Mouse (Mus musculus) adrenal gland, adult 18-20 months (tissue): ENCODE measurements around the gene Ssr2. TPM values are rescaled to one million over a fixed set of nuclear protein-coding genes. Genes with fewer than 3 reads are reported as not detected.

Experiments used
- microRNA-seq, 2 experiments: library from miRNA; unstranded; fragments of <30 nt; microRNA quantifications; one replicate each; pipeline ENCODE4 v1.2.0; 2021; ENCODE audit warnings: borderline number of aligned reads in 2 of 2
- total RNA-seq, 2 experiments: library from RNA; stranded (reverse); gene quantifications; 1 replicate in 1 of 2; 2 replicates in 1 of 2; pipeline ENCODE4 v1.2.3; 2021

Ssr2 gene
- total RNA-seq, 2 experiments from 2014 or later, result 145 to 198 TPM

Small RNA genes within 50 kb of the gene (microRNA-seq; reads per million reads assigned to microRNA genes)
- gene Mir1905, result 0 reads per million in 2 experiments

Other genes starting within 250 kb of the Ssr2 start
- gene Tmem79, start 239.7 kb upstream of the Ssr2 start, total RNA-seq, result 10 to 100 TPM; 10.3 to 37.6 TPM
- gene Smg5, start 239.6 kb upstream of the Ssr2 start, total RNA-seq, result 10 to 100 TPM; 43.3 to 46.0 TPM
- gene Paqr6, start 211.3 kb upstream of the Ssr2 start, total RNA-seq, result 1 to 10 TPM; 2.1 to 3.2 TPM
- 1 to 10 TPM in 1 of 2 experiments, not detected in 1; 1.5 TPM for gene Bglap3, start 203.1 kb upstream of the Ssr2 start, total RNA-seq
- under 1 TPM in 1 of 2 experiments, not detected in 1; 0.76 TPM for gene Bglap2, start 197.2 kb upstream of the Ssr2 start, total RNA-seq
- gene Bglap, start 191.4 kb upstream of the Ssr2 start, total RNA-seq, result 1 to 10 TPM in 1 of 2 experiments, not detected in 1; 2.7 TPM
- 10 to 100 TPM; 26.5 to 35.5 TPM for gene Pmf1, start 165.5 kb upstream of the Ssr2 start, total RNA-seq
- gene Slc25a44, start 150.7 kb upstream of the Ssr2 start, total RNA-seq, result 10 to 100 TPM; 56.0 to 66.6 TPM
- 10 to 100 TPM; 12.6 to 23.6 TPM for gene Sema4a, start 114.7 kb upstream of the Ssr2 start, total RNA-seq
- 100 to 1,000 TPM; 106 to 137 TPM for gene Lmna, start 65.9 kb upstream of the Ssr2 start, total RNA-seq
- 1 to 10 TPM; 2.6 to 3.3 TPM for gene Mex3a, start 43.5 kb upstream of the Ssr2 start, total RNA-seq
- gene Rab25, start 27.6 kb upstream of the Ssr2 start, total RNA-seq, result not detected
- 100 to 1,000 TPM; 156 to 164 TPM for gene Lamtor2, start 22.8 kb upstream of the Ssr2 start, total RNA-seq
- 10 to 100 TPM; 72.9 to 96.6 TPM for gene Ubqln4, start 22.1 kb upstream of the Ssr2 start, total RNA-seq
- 10 to 100 TPM; 19.4 to 27.0 TPM for gene Arhgef2, start 30.1 kb downstream of the Ssr2 start, total RNA-seq
- not detected for gene Rxfp4, start 77.3 kb downstream of the Ssr2 start, total RNA-seq
- 10 to 100 TPM; 65.1 to 67.4 TPM for gene Khdc4, start 109.9 kb downstream of the Ssr2 start, total RNA-seq
- 10 to 100 TPM; 52.2 to 59.9 TPM for gene Rit1, start 141.0 kb downstream of the Ssr2 start, total RNA-seq
- 1 to 10 TPM; 8.3 to 10.0 TPM for gene Syt11, start 199.3 kb downstream of the Ssr2 start, total RNA-seq